Mouse (Mus musculus) CH12.LX (cell line): ENCODE results near the gene Pias4.

ENCODE experiments used
- BHLHE40 ChIP-seq: IDR thresholded peaks from 2 replicates; pipeline ENCODE4 v1.6.1; 2011; ENCODE audit warnings: mild to moderate bottlenecking, low read depth, low read length, improper control_type of control experiment
- CHD1 ChIP-seq: IDR thresholded peaks from 2 replicates; pipeline ENCODE4 v1.6.1; 2012; ENCODE audit warnings: low read depth, low read length, improper control_type of control experiment, inconsistent platforms
- CTCF ChIP-seq, 2 experiments: IDR thresholded peaks in 1 of 2; conservative IDR thresholded peaks in 1 of 2; 2 replicates each; pipeline ENCODE4 v1.5.1; 2011 to 2012; ENCODE audit warnings: low read depth in 2 of 2, low read length in 2 of 2, improper control_type of control experiment in 1 of 2, inconsistent platforms in 1 of 2, mild to moderate bottlenecking in 1 of 2, moderate library complexity in 1 of 2
- KAT2A ChIP-seq: IDR thresholded peaks from 2 replicates; pipeline ENCODE4 v1.6.1; 2012; ENCODE audit warnings: low read length, improper control_type of control experiment, inconsistent platforms; ENCODE audit not compliant: insufficient replicate concordance
- MAZ ChIP-seq: IDR thresholded peaks from 2 replicates; pipeline ENCODE4 v1.6.1; 2012; ENCODE audit warnings: low read depth, mild to moderate bottlenecking, inconsistent platforms, low read length, improper control_type of control experiment, moderate library complexity
- POLR2AphosphoS2 ChIP-seq: IDR thresholded peaks from 2 replicates; pipeline ENCODE4 v1.6.1; 2011; ENCODE audit warnings: low read depth, low read length, improper control_type of control experiment
- USF1 ChIP-seq: IDR thresholded peaks from 2 replicates; pipeline ENCODE4 v1.6.1; 2014; ENCODE audit warnings: low read depth, mild to moderate bottlenecking, inconsistent platforms, low read length, improper control_type of control experiment

GRCm38 (mm10) chr10:81145307-81145706 is 22.4 kb downstream of the Pias4 start:
- no peak for TF ChIP-seq CTCF (conservative IDR thresholded peaks at IDR 0.05 in 1 of 2, IDR thresholded peaks at IDR 0.05 in 1 of 2; ENCODE audit: low read depth in 2 of 2, low read length in 2 of 2)
- TF ChIP-seq MAZ = no peak
- TF ChIP-seq POLR2AphosphoS2 = no peak
- TF ChIP-seq USF1 = no peak
- TF ChIP-seq CHD1 = no peak
- no peak for TF ChIP-seq KAT2A
- TF ChIP-seq BHLHE40 = no peak
